Mouse (Mus musculus) megakaryocyte, embryonic 14.5 days (primary cell): ENCODE data around the gene Smarca2. TPM values are rescaled to one million over a fixed set of nuclear protein-coding genes. Genes with fewer than 3 reads are reported as not detected.

Experiments used
- H3K27me3 ChIP-seq: replicated peaks from 2 replicates; pipeline ENCODE3; 2012; ENCODE audit warnings: inconsistent platforms
- H3K36me3 ChIP-seq: replicated peaks from 2 replicates; pipeline ENCODE3; 2012; ENCODE audit warnings: low read length, inconsistent platforms, mixed read lengths
- H3K4me1 ChIP-seq: 2 replicates; pipeline ENCODE4 v1.6.1; 2012; ENCODE audit warnings: inconsistent platforms
- H3K4me3 ChIP-seq: replicated peaks from 2 replicates; pipeline ENCODE3; 2012; ENCODE audit warnings: moderate library complexity, mild to moderate bottlenecking, inconsistent platforms
- H3K9me3 ChIP-seq: 2 replicates; pipeline ENCODE4 v1.6.1; 2012; ENCODE audit warnings: inconsistent platforms
- FLI1 ChIP-seq: IDR thresholded peaks from 2 replicates; pipeline ENCODE4 v1.6.1; 2012; ENCODE audit warnings: low read length, inconsistent platforms, mixed read lengths
- GATA1 ChIP-seq: IDR thresholded peaks from 3 replicates; pipeline ENCODE4 v1.6.1; 2012; ENCODE audit warnings: mixed read lengths, low read length, inconsistent platforms, borderline replicate concordance
- polyA plus RNA-seq: library from polyadenylated mRNA; stranded (reverse); fragments of >175 nt; gene quantifications from 2 replicates; pipeline ENCODE4 v1.2.3, GENCODE M21; 2012; ENCODE audit warnings: low replicate concordance; ENCODE audit not compliant: insufficient read depth

Smarca2 gene
- 3.8 and 16.0 TPM in 2 replicates for polyA plus RNA-seq

DNA sequence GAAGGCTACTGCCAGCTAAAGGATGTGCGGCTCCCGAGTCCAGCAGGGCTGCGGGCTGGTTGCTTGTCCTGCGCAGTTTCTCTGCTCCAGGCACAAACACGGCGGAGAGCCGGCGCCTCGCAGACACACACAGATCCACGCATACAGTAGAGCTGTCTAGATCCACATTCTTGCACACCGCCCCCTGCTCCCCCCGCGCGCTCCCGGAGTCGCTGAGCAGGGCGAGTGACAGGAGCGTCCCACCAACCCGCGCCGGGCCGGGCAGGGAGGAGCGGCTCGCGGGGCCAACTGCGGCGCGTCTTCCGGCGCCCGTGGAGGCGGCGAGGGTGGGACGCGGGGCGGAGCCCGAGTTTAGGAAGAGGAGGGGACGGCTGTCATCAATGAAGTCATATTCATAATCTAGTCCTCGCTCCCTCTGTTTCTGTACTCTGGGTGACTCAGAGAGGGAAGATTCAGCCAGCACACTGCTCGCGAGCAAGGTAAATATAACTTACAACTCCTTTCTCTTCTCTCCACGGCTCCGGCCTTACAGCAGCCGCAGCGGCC lies at the start of gene Smarca2:
TSS of gene Smarca2 (plus strand) at position 296 of the 546 bp plus-strand sequence.
- Histone ChIP-seq H3K4me1 (peaks cover 42% of the 10 kb centered on the region), H3K27me3 (peaks cover 18% of the 10 kb centered on the region), H3K36me3 (no peaks in the 10 kb centered on the region), H3K9me3 (no peaks in the 10 kb centered on the region), H3K4me3 (peak within 1 kb of the TSS; percentile 92)
- TF ChIP-seq GATA1 = no peak
- TF ChIP-seq FLI1 = no peak

- H3K4me1 ChIP-seq = 0 out of 2 replicates have a peak, but pooled peaks cover 3% of the 10 kb centered on the region
- no peaks in the 10 kb centered on the region for H3K9me3 ChIP-seq
- no peaks in the 10 kb centered on the region for H3K36me3 ChIP-seq
- H3K4me3 ChIP-seq = no peak overlapping the region
- peaks cover 6% of the 10 kb centered on the region for H3K27me3 ChIP-seq
- no peak for TF ChIP-seq GATA1
These were observed 40.0 kb upstream of the Smarca2 start for GRCm38 (mm10) chr19:26564850-26565249.

DNA sequence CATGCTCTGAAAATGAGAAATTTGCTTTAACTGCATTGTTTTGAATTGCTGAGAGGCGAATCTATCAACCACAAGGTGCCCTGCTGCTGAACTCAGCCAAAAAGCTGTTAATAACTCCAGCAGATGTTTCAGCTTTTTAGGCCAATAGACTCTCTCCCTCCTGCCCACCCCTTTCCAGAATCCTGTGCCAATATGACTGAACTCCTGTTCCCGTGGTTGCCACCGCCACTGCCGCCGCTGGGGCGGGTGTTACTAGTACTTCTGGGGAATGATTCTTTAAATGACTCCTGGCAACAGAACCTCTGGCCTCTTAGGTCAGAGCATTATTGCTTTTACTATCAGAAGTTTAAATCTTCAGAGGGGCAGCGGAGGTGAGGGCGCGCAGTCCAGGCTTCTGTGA lies 38.7 kb upstream of the Smarca2 start:
- Histone ChIP-seq H3K36me3 (no peaks in the 10 kb centered on the region), H3K4me1 (0 out of 2 replicates have a peak, but pooled peaks cover 3% of the 10 kb centered on the region), H3K9me3 (no peaks in the 10 kb centered on the region), H3K4me3 (no peak overlapping the region), H3K27me3 (peaks cover 6% of the 10 kb centered on the region)
- TF ChIP-seq FLI1 (no peak), GATA1 (no peak)

GRCm38 (mm10) chr19:26568236-26568635 lies 36.6 kb upstream of the Smarca2 start:
- H3K27me3 ChIP-seq = peaks cover 6% of the 10 kb centered on the region
- no peaks in the 10 kb centered on the region for H3K9me3 ChIP-seq
- 0 out of 2 replicates have a peak, but pooled peaks cover 3% of the 10 kb centered on the region for H3K4me1 ChIP-seq
- no peak overlapping the region for H3K4me3 ChIP-seq
- TF ChIP-seq GATA1 (no peak), FLI1 (no peak)
- H3K36me3 ChIP-seq = no peaks in the 10 kb centered on the region

DNA sequence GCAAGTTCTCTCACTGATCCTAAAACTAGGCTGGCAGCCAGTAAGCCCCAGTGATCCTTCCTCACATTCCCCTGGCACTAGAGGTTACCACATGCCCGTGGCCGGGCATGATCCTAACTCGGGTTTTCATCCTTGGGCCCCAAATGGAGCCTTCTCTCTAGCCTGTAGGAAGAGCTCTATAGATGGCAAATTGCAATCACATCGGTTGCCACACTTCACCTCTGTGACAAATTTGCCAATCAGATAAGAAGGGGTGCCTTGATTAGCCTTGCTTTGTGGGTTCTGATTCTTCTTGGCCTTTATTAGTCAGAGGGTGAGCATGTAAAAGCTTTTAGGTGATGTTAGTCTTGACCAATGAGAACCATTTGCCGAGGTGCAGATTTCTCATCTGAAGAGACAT lies 35.9 kb upstream of the Smarca2 start:
- Histone ChIP-seq H3K4me1 (0 out of 2 replicates have a peak, but pooled peaks cover 3% of the 10 kb centered on the region), H3K4me3 (no peak overlapping the region), H3K36me3 (no peaks in the 10 kb centered on the region), H3K27me3 (peaks cover 4% of the 10 kb centered on the region), H3K9me3 (no peaks in the 10 kb centered on the region)
- TF ChIP-seq FLI1 = no peak
- TF ChIP-seq GATA1 = no peak

- Histone ChIP-seq H3K27me3 (peaks cover 6% of the 10 kb centered on the region), H3K36me3 (no peaks in the 10 kb centered on the region), H3K4me1 (0 out of 2 replicates have a peak, but pooled peaks cover 3% of the 10 kb centered on the region), H3K9me3 (no peaks in the 10 kb centered on the region), H3K4me3 (no peak overlapping the region)
- TF ChIP-seq GATA1 = no peak
- no peak for TF ChIP-seq FLI1
These were observed 35.4 kb upstream of the Smarca2 start for GRCm38 (mm10) chr19:26569461-26569860.

DNA sequence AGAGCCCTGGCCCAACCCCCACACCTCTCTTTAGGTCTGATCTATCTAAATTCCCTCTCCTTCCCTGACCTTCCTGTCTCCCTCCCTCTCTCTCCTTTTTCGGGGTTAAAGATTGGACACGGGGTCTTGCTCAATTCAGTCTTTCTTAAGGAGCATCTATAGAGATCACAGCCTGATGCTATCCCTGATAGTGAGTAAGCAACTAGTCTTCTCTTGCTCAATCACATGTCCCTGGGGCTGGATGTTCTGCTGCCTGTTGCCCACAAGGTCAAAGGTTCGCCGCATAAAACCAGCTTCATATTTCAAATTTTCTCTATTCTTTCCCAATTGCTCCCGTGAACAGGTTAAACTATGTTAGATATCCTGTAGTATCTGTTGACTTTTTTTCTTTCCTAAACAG lies 25.2 kb upstream of the Smarca2 start:
- no peak overlapping the region for H3K4me3 ChIP-seq
- no peaks in the 10 kb centered on the region for H3K36me3 ChIP-seq
- no peaks in the 10 kb centered on the region for H3K4me1 ChIP-seq
- TF ChIP-seq FLI1 (no peak), GATA1 (no peak)
- no peaks in the 10 kb centered on the region for H3K27me3 ChIP-seq
- H3K9me3 ChIP-seq = no peaks in the 10 kb centered on the region

GRCm38 (mm10) chr19:26580061-26580460 lies 24.8 kb upstream of the Smarca2 start:
- H3K4me3 ChIP-seq = no peak overlapping the region
- H3K9me3 ChIP-seq = no peaks in the 10 kb centered on the region
- no peaks in the 10 kb centered on the region for H3K4me1 ChIP-seq
- no peaks in the 10 kb centered on the region for H3K27me3 ChIP-seq
- H3K36me3 ChIP-seq = no peaks in the 10 kb centered on the region
- TF ChIP-seq FLI1 (no peak), GATA1 (no peak)

DNA sequence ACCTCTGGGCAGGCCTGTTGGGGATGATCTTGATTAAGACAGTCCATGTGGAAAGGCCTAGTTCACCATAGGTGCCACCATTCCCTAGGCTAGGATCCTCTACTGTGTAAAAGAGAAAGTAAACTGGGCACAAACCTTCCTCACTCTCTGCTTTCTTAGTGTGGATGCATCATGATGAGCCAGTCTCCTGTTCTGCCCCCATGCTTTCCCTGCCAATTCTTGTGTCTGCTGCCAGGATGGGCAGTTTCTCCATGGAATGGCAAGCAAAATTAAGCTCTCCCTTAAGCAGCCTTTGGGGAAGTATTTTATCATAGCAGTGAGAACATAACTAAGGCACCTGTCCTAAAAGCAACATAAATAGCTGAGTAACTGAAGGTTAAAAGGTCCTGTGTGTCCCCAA lies 10.2 kb upstream of the Smarca2 start:
- H3K27me3 ChIP-seq = peaks cover 2% of the 10 kb centered on the region
- TF ChIP-seq FLI1 = no peak
- no peak overlapping the region for H3K4me3 ChIP-seq
- peaks cover 4% of the 10 kb centered on the region; the same call in 1 of the 2 replicates for H3K4me1 ChIP-seq
- 0 out of 2 replicates have a peak, but pooled peaks cover 4% of the 10 kb centered on the region for H3K9me3 ChIP-seq
- no peaks in the 10 kb centered on the region for H3K36me3 ChIP-seq

DNA sequence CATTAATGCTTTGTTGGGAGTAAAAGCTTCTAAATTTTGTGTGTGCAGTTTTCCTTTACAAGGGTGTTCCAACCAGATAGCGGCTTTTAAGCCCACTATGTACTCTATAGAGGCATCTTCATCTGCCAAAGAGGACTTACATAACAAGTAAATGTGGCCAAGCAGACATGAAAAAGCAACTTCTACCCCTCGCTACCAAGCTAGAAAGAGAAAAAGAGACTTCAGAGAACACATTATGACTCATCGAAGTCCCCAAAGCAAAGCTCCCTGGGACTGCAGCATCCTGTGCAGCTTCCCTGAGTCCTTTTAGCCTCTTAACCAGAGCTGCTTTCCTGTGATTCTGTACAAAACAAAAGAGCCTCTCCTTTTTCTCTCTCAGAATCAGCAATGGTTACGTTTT lies 3.4 kb upstream of the Smarca2 start:
- Histone ChIP-seq H3K27me3 (peaks cover 22% of the 10 kb centered on the region), H3K4me1 (peaks cover 25% of the 10 kb centered on the region), H3K4me3 (no peak overlapping the region)

GRCm38 (mm10) chr19:26603296-26603860 lies 1.5 kb upstream of the Smarca2 start:
- H3K4me1 ChIP-seq = peaks cover 29% of the 10 kb centered on the region
- H3K36me3 ChIP-seq = no peaks in the 10 kb centered on the region
- H3K9me3 ChIP-seq = no peaks in the 10 kb centered on the region
- H3K27me3 ChIP-seq = peaks cover 22% of the 10 kb centered on the region
- TF ChIP-seq GATA1 (no peak), FLI1 (no peak)
- peak overlapping the region; percentile 10 for H3K4me3 ChIP-seq

More for the DNA sequence above, 3.4 kb upstream of the Smarca2 start:
- no peak for TF ChIP-seq FLI1
- TF ChIP-seq GATA1 = no peak
- H3K36me3 ChIP-seq = no peaks in the 10 kb centered on the region
- no peaks in the 10 kb centered on the region for H3K9me3 ChIP-seq
